In genomic region chr3:52853126-52853525, GRCm38 (mm10) we compare ENCODE assay signal across 22 mouse cellular contexts.
DNase-seq lines count a peak whose midpoint lies in the region.
"Had no signal": no experiment of that assay in that cellular context is flagged by ENCODE, and none has a peak within 500 bp of the region (broad histone marks: within the 10 kb centered on the region; RNA-seq: fewer than 3 reads in every experiment).

No protein-coding gene starts in this region.

- H3K27ac ChIP-seq in midbrain, embryonic 10.5 days (replicated peaks): no peak overlapping the region
- H3K27ac ChIP-seq: embryonic facial prominence, embryonic 12.5 days; embryonic facial prominence, embryonic 15.5 days; heart, adult 2 months; heart, embryonic 10.5 days; hindbrain, embryonic 12.5 days; hindbrain, embryonic 15.5 days had no signal

- no peak overlapping the region for H3K4me3 ChIP-seq in midbrain, embryonic 10.5 days
- H3K4me3 ChIP-seq: embryonic facial prominence, embryonic 12.5 days; embryonic facial prominence, embryonic 15.5 days; heart, adult 2 months; heart, embryonic 10.5 days; hindbrain, embryonic 12.5 days; hindbrain, embryonic 15.5 days had no signal

- no peaks in the 10 kb centered on the region for H3K27me3 ChIP-seq in midbrain, embryonic 10.5 days (ENCODE audit: low read depth, poor library complexity, severe bottlenecking)
- H3K27me3 ChIP-seq: CH12.LX; embryonic facial prominence, embryonic 12.5 days; embryonic facial prominence, embryonic 15.5 days; hindbrain, embryonic 15.5 days; Patski had no signal

- no peaks in the 10 kb centered on the region for H3K9me3 ChIP-seq in midbrain, embryonic 10.5 days (replicated peaks)
- H3K9me3 ChIP-seq: embryonic facial prominence, embryonic 12.5 days; embryonic facial prominence, embryonic 15.5 days; heart, embryonic 10.5 days; hindbrain, embryonic 12.5 days; hindbrain, embryonic 15.5 days had no signal

- 90% methylated on average over 3 of the region's 3 CpGs for WGBS in midbrain, embryonic 10.5 days

- peak; percentile 48 for DNase-seq in adrenal gland, adult 2 months
- no peak for DNase-seq in adrenal gland, postnatal 4 days (ENCODE audit: low spot score in 2 of 2)
- DNase-seq in adrenal gland, adult 8-10 months: peak; percentile 24
- DNase-seq in adrenal gland, postnatal 14 days: peak; percentile 29
- DNase-seq in skeletal muscle tissue, adult 2 months (ENCODE audit: low read depth, low spot score): peak; percentile 7
- no peak for DNase-seq in lung, postnatal 10 days
- DNase-seq in midbrain, embryonic 10.5 days (ENCODE audit: low spot score): no peak
- DNase-seq: B cell, adult 2 months; cerebellum, adult 18-20 months; cerebellum, adult 9-10 months; cerebellum, postnatal 14 days; forebrain, postnatal 0 days; gastrocnemius, postnatal 25 days; heart, adult 2 months had no signal

- H3K36me3 ChIP-seq in midbrain, embryonic 10.5 days: no peaks in the 10 kb centered on the region
- H3K36me3 ChIP-seq: embryonic facial prominence, embryonic 12.5 days; embryonic facial prominence, embryonic 15.5 days; G1E; heart, embryonic 10.5 days; hindbrain, embryonic 12.5 days; hindbrain, embryonic 15.5 days had no signal

- H3K4me1 ChIP-seq in midbrain, embryonic 10.5 days: peaks cover 3% of the 10 kb centered on the region; the same call in 1 of the 2 replicates
- H3K4me1 ChIP-seq: embryonic facial prominence, embryonic 12.5 days; embryonic facial prominence, embryonic 15.5 days; heart, embryonic 10.5 days; hindbrain, embryonic 15.5 days had no signal

Comparison
In these comparisons a context has a peak if more than half of its experiments do, and no peak if none do; other contexts are left out.
1. DNase-seq: peak in adrenal gland, adult 2 months (single experiment), adrenal gland, adult 8-10 months (single experiment), adrenal gland, postnatal 14 days (single experiment) and skeletal muscle tissue, adult 2 months (single experiment); none in adrenal gland, postnatal 4 days (0 of 2), lung, postnatal 10 days (single experiment) and midbrain, embryonic 10.5 days (single experiment).